Mouse (Mus musculus) cerebellum, adult 18-20 months (tissue): ENCODE measurements around the gene Icam1.

Experiments
- DNase-seq, 2 experiments: peaks; one replicate each; pipeline ENCODE4 v3.0.0; 2021

Gene Icam1

DNA sequence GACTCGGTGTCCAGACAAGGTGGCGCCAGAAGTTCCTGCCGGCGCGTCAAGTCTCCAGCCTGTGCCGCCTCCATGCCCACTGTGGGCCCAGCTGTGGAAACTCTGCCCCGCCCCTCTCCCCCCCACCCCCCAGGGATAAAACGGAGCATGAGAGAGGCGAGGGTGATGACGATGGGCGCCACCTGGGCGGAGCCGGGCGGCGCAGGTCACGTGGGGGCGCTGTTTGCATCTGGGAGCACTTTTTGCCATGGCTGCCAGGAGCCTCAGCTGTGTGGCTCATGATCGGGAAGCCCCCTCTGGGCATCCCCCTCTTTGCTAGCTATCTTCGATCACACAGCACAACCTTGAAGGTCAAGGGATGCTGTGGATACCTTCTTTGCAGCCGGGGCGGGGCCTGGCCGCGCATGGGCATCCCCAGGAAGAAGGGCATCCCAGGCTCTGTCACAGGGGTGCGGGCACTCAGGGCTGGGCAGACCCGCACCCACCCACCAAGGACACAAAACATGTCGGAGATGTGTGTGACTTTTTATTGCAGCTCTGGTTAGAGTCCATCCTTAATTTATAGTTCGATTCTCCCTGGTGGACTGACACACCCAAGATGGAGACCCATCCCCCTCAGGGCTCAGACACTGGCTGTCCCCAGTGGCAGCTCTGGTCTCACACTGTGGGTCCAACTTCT, 51.4 kb downstream of the Icam1 start, which contains the start of gene Zglp1:
Gene Zglp1 (minus strand): TSS at position 88 of the 679 bp plus-strand sequence.
- no peak for DNase-seq

DNA sequence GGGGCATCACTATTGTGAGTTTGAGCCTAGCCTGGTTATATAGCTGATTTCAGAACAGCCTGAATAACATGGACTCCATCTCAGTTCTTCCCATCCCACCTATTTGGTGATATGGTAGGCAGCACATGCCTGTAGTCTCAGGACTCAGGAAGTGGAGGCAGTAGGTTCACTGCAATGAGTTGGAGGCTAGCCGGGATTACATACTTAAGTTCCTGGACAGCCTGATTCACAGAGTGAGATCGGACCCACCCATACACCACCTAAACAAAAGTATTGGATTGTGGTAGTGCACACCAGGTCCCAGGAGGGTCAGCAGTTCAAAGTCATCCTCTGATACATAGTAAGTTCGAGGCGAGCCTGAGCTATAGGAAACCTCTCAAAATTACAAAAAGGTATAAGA, 56.9 kb downstream of the Icam1 start:
- DNase-seq: no peak

DNA sequence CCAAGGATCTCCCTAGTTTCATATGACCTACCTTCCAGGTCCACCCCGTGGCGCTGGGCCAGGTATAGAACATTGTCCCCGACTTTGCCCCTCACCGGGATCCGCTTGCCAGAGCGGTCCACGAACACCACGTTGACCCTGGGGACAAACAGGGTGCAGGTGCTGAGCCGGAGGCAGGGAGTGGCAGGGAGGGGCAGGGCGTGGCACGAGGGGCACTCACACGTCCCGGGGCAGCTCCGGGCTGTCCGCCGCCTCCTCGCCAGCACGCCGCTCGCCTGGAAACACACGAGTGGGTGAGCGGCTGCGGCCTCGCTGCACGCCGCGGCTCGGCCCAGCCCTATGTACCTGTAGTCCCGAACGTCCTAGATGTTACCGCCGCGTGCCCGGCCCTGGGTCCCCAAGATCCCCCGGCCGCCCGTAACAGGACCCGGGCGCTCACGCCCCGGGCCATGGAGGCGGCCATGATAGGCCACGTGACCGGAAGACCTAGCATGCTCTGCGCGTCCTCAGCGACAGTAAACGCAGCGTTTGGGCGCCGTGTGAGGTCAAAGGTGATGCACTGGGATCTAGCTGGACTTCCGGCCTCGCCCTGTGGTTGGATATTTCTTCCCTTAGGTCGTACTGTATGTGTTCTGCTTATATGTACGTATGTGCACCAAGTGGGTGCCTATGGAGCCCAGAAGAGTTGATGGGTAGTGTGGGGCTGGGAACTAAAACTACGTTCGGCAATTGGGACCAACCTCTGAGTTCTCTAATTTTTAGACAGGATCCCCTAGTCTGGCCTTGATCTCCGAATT, 57.5 kb downstream of the Icam1 start, which contains the start of the genes Gm49373 and Fdx1l:
Gene Gm49373 (minus strand): TSS at position 53 of the 797 bp plus-strand sequence.
Gene Fdx1l (minus strand): TSS at position 571 of the 797 bp plus-strand sequence.
- DNase-seq: peak; percentile 89 to 93

DNA sequence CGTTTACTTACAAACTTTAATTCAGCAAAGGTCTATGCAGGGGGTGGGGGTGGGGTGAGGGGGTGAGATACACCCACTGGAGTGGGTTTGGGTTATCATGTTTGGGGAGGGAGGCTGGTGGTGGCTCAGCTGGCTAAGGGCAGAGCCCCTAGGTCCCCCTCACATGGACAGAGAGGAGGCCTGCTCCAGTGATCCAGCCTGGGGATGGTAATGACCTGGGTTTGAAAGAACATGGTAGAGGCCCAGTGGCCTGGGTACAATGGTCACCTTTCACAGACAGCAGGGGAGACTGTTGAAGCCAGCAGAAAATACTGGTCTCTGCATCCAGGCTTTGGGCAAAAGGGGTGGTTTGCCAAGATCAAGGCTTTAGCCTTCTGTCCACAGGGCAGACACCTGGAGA, 58.4 kb downstream of the Icam1 start:
- no peak for DNase-seq

DNA sequence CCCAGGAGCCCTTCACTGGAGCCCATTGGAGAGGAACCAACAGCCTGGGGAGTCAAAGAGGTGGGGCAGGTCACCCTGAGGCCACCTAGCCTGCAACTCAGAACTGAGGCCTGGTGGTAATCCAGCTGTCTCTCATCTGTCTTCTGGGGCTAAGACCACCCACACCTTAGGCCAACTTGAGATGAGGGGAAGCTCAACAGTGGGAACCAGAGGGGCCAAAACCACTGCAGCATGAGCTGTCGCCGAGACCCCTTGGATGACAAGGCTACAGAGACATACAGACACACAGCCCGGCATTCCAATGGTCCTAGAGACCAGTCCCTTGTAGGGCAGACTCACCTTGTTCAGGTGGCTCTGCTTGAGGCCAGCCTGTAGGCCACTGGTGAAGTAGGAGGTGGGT, 59.8 kb downstream of the Icam1 start:
- DNase-seq: no peak
